Mouse (Mus musculus): ENCODE measurements around the gene Tent4b.

GRCm38 (mm10) chr8:88290326-88291304, 91.6 kb downstream of the Tent4b start:
- TF ChIP-seq CTCF (IDR thresholded peaks at IDR 0.05; ENCODE audit: extremely low read depth, insufficient read length, insufficient replicate concordance, low read depth, low read length) (no peak), POLR2A (IDR thresholded peaks at IDR 0.05; ENCODE audit: low read depth, low read length) (no peak)

Measured in small intestine, adult 2 months (tissue).